Mouse (Mus musculus): ENCODE measurements around the gene Txnl4b. TPM values are rescaled to one million over a fixed set of nuclear protein-coding genes. Genes with fewer than 3 reads are reported as not detected.

Txnl4b gene
- total RNA-seq (2014; rRNA removed), result 9.7 and 9.9 TPM in 2 replicates
- 5.3 and 6.6 TPM in 2 replicates for polyA plus RNA-seq (2012; rRNA removed)

GRCm38 (mm10) chr8:109565498-109566333 lies at the start of gene Txnl4b, which contains the start of gene Dhx38:
TSS of gene Txnl4b (plus strand) at chr8:109565892.
TSS of gene Dhx38 (minus strand) at chr8:109565861.
- peak; percentile 99 for DNase-seq (ENCODE audit: extremely low read depth, low read depth, low spot score)
- TF ChIP-seq POLR2A (IDR thresholded peaks at IDR 0.05; ENCODE audit: extremely low read depth, insufficient read depth, low read length) (0 out of 2 replicates have a peak, but pooled peaks have one; percentile 34), CTCF (IDR thresholded peaks at IDR 0.05; ENCODE audit: low read depth, low read length) (no peak)
- H3K27me3 ChIP-seq (ENCODE audit: control insufficient read depth, insufficient read depth, low read length), result no peaks in the 10 kb centered on the region
- H3K9ac ChIP-seq (ENCODE audit: low read depth, low read length), result peak within 1 kb of the TSS; percentile 88
- H3K4me1 ChIP-seq (ENCODE audit: control insufficient read depth, insufficient read depth, low read length), result peaks cover 9% of the 10 kb centered on the region; the same call in 1 of the 2 replicates
- H3K79me2 ChIP-seq (ENCODE audit: control insufficient read depth, insufficient read depth, low read length), result peaks cover 4% of the 10 kb centered on the region
- WGBS, result under 1% methylated on average over 52 of the region's 52 CpGs
- peaks cover 11% of the 10 kb centered on the region for H3K36me3 ChIP-seq (ENCODE audit: control insufficient read depth, insufficient read depth, low read length)
- peak within 1 kb of the TSS; percentile 84 for H3K27ac ChIP-seq (replicated peaks; ENCODE audit: insufficient read depth, low read depth, low read length)
- H3K4me3 ChIP-seq (ENCODE audit: insufficient read depth, low read depth, low read length), result peak within 1 kb of the TSS; percentile 90

DNA sequence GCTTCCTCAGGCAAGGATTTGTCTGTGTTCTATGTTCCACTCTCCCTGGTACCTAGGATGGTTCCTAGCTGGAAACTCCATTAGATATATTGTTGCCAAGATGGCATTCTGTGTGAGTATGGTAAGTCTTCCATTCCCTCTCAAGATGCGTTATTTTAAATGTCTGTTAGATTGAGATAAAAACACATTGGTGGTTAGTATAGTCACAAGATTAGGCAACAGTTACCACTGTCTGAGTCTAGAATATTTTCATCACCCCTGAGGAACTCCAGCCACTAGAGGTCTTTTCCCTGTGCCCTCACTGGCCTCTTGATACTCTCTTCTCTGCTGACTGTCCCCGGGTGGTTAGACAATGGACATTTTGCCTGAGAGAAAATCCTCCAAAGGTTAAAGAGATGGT lies 41.7 kb upstream of the Txnl4b start:
- no peaks in the 10 kb centered on the region for H3K79me2 ChIP-seq (ENCODE audit: control insufficient read depth, insufficient read depth, low read length)
- H3K4me3 ChIP-seq (ENCODE audit: insufficient read depth, low read depth, low read length), result no peak overlapping the region
- no peak for TF ChIP-seq POLR2A (IDR thresholded peaks at IDR 0.05; ENCODE audit: extremely low read depth, insufficient read depth, low read length)
- no peak for TF ChIP-seq CTCF (IDR thresholded peaks at IDR 0.05; ENCODE audit: low read depth, low read length)
- no peaks in the 10 kb centered on the region for H3K4me1 ChIP-seq (ENCODE audit: control insufficient read depth, insufficient read depth, low read length)
- no peak overlapping the region for H3K9ac ChIP-seq (ENCODE audit: low read depth, low read length)
- no peaks in the 10 kb centered on the region for H3K27me3 ChIP-seq (ENCODE audit: control insufficient read depth, insufficient read depth, low read length)
- no peaks in the 10 kb centered on the region for H3K36me3 ChIP-seq (ENCODE audit: control insufficient read depth, insufficient read depth, low read length)
- DNase-seq (ENCODE audit: extremely low read depth, low read depth, low spot score), result no peak
- 78% methylated on average over 2 of the region's 2 CpGs for WGBS
- no peak overlapping the region for H3K27ac ChIP-seq (replicated peaks; ENCODE audit: insufficient read depth, low read depth, low read length)

GRCm38 (mm10) chr8:109535140-109535990 lies 30.3 kb upstream of the Txnl4b start:
- Histone ChIP-seq H3K27ac (replicated peaks; ENCODE audit: insufficient read depth, low read depth, low read length) (no peak overlapping the region), H3K4me1 (ENCODE audit: control insufficient read depth, insufficient read depth, low read length) (no peaks in the 10 kb centered on the region), H3K4me3 (ENCODE audit: insufficient read depth, low read depth, low read length) (no peak overlapping the region), H3K36me3 (ENCODE audit: control insufficient read depth, insufficient read depth, low read length) (no peaks in the 10 kb centered on the region), H3K27me3 (ENCODE audit: control insufficient read depth, insufficient read depth, low read length) (no peaks in the 10 kb centered on the region), H3K79me2 (ENCODE audit: control insufficient read depth, insufficient read depth, low read length) (no peaks in the 10 kb centered on the region), H3K9ac (ENCODE audit: low read depth, low read length) (no peak overlapping the region)
- peak; percentile 30 for DNase-seq (ENCODE audit: extremely low read depth, low read depth, low spot score)
- TF ChIP-seq CTCF (IDR thresholded peaks at IDR 0.05; ENCODE audit: low read depth, low read length) (peak; percentile 64), POLR2A (IDR thresholded peaks at IDR 0.05; ENCODE audit: extremely low read depth, insufficient read depth, low read length) (no peak)
- 85% methylated on average over 19 of the region's 19 CpGs for WGBS

GRCm38 (mm10) chr8:109536703-109537102 lies 29.0 kb upstream of the Txnl4b start:
- WGBS, result 8% methylated on average over 5 of the region's 5 CpGs
- no peaks in the 10 kb centered on the region for H3K79me2 ChIP-seq (ENCODE audit: control insufficient read depth, insufficient read depth, low read length)
- no peak overlapping the region for H3K9ac ChIP-seq (ENCODE audit: low read depth, low read length)
- H3K4me1 ChIP-seq (ENCODE audit: control insufficient read depth, insufficient read depth, low read length), result no peaks in the 10 kb centered on the region
- H3K4me3 ChIP-seq (ENCODE audit: insufficient read depth, low read depth, low read length), result no peak overlapping the region
- no peaks in the 10 kb centered on the region for H3K27me3 ChIP-seq (ENCODE audit: control insufficient read depth, insufficient read depth, low read length)
- peak; percentile 37 for DNase-seq (ENCODE audit: extremely low read depth, low read depth, low spot score)
- TF ChIP-seq POLR2A (IDR thresholded peaks at IDR 0.05; ENCODE audit: extremely low read depth, insufficient read depth, low read length) (no peak), CTCF (IDR thresholded peaks at IDR 0.05; ENCODE audit: low read depth, low read length) (peak; percentile 83)
- H3K27ac ChIP-seq (replicated peaks; ENCODE audit: insufficient read depth, low read depth, low read length), result no peak overlapping the region
- H3K36me3 ChIP-seq (ENCODE audit: control insufficient read depth, insufficient read depth, low read length), result no peaks in the 10 kb centered on the region

GRCm38 (mm10) chr8:109542165-109542564 lies 23.5 kb upstream of the Txnl4b start:
- WGBS, result 77% methylated on average over 5 of the region's 5 CpGs
- no peak overlapping the region for H3K9ac ChIP-seq (ENCODE audit: low read depth, low read length)
- no peaks in the 10 kb centered on the region for H3K36me3 ChIP-seq (ENCODE audit: control insufficient read depth, insufficient read depth, low read length)
- DNase-seq (ENCODE audit: extremely low read depth, low read depth, low spot score), result no peak
- H3K27me3 ChIP-seq (ENCODE audit: control insufficient read depth, insufficient read depth, low read length), result no peaks in the 10 kb centered on the region
- H3K27ac ChIP-seq (replicated peaks; ENCODE audit: insufficient read depth, low read depth, low read length), result no peak overlapping the region
- no peak overlapping the region for H3K4me3 ChIP-seq (ENCODE audit: insufficient read depth, low read depth, low read length)
- H3K4me1 ChIP-seq (ENCODE audit: control insufficient read depth, insufficient read depth, low read length), result no peaks in the 10 kb centered on the region
- TF ChIP-seq POLR2A (IDR thresholded peaks at IDR 0.05; ENCODE audit: extremely low read depth, insufficient read depth, low read length), result no peak
- no peak for TF ChIP-seq CTCF (IDR thresholded peaks at IDR 0.05; ENCODE audit: low read depth, low read length)
- no peaks in the 10 kb centered on the region for H3K79me2 ChIP-seq (ENCODE audit: control insufficient read depth, insufficient read depth, low read length)
